Mouse (Mus musculus): ENCODE data around the gene Mrps6.

Gene Mrps6

GRCm38 (mm10) chr16:92057852-92058643 lies at the start of gene Mrps6, which contains the start of the genes Gm49711 and Slc5a3:
Gene Mrps6 (plus strand): TSS chr16:92058270.
Gene Gm49711 (plus strand): TSS chr16:92058316.
Gene Slc5a3 (plus strand): TSS chr16:92058322.
- peak; percentile 90 for DNase-seq (ENCODE audit: low spot score)

- DNase-seq (ENCODE audit: low spot score), result no peak
Observed at GRCm38 (mm10) chr16:92009586-92009985, 48.5 kb upstream of the Mrps6 start.

GRCm38 (mm10) chr16:92016792-92017191 lies 41.3 kb upstream of the Mrps6 start:
- no peak for DNase-seq (ENCODE audit: low spot score)

- no peak for DNase-seq (ENCODE audit: low spot score)
Observed at GRCm38 (mm10) chr16:92019141-92020118, 38.6 kb upstream of the Mrps6 start.

GRCm38 (mm10) chr16:92021656-92022400 lies 36.2 kb upstream of the Mrps6 start:
- no peak for DNase-seq (ENCODE audit: low spot score)

GRCm38 (mm10) chr16:92022494-92023283 lies 35.4 kb upstream of the Mrps6 start:
- DNase-seq (ENCODE audit: low spot score), result no peak

GRCm38 (mm10) chr16:92033286-92033685 lies 24.8 kb upstream of the Mrps6 start:
- no peak for DNase-seq (ENCODE audit: low spot score)

- no peak for DNase-seq (ENCODE audit: low spot score)
Observed at GRCm38 (mm10) chr16:92034676-92035075, 23.4 kb upstream of the Mrps6 start.

- no peak for DNase-seq (ENCODE audit: low spot score)
Observed at GRCm38 (mm10) chr16:92036701-92037100, 21.4 kb upstream of the Mrps6 start.

GRCm38 (mm10) chr16:92037891-92038607 lies 20.0 kb upstream of the Mrps6 start:
- DNase-seq (ENCODE audit: low spot score), result no peak

GRCm38 (mm10) chr16:92039421-92039820 lies 18.6 kb upstream of the Mrps6 start:
- no peak for DNase-seq (ENCODE audit: low spot score)

GRCm38 (mm10) chr16:92039966-92040365 lies 18.1 kb upstream of the Mrps6 start:
- no peak for DNase-seq (ENCODE audit: low spot score)

- peak; percentile 41 for DNase-seq (ENCODE audit: low spot score)
Observed at GRCm38 (mm10) chr16:92051777-92052310, 6.2 kb upstream of the Mrps6 start.

- no peak for DNase-seq (ENCODE audit: low spot score)
Observed at GRCm38 (mm10) chr16:92052569-92052968, 5.5 kb upstream of the Mrps6 start.

- DNase-seq (ENCODE audit: low spot score), result no peak
Observed at GRCm38 (mm10) chr16:92056711-92057110, 1.4 kb upstream of the Mrps6 start.

- DNase-seq (ENCODE audit: low spot score), result no peak
Observed at GRCm38 (mm10) chr16:92057456-92057851, 616 bp upstream of the Mrps6 start.

- DNase-seq (ENCODE audit: low spot score), result no peak
Observed at GRCm38 (mm10) chr16:92058644-92059620, 862 bp downstream of the Mrps6 start.

- DNase-seq (ENCODE audit: low spot score), result no peak
Observed at GRCm38 (mm10) chr16:92060213-92060612, 2.1 kb downstream of the Mrps6 start.

GRCm38 (mm10) chr16:92061586-92061985 lies 3.5 kb downstream of the Mrps6 start:
- DNase-seq (ENCODE audit: low spot score), result no peak
